Mouse (Mus musculus) cortical plate, adult 2 months (tissue): ENCODE results near the gene Fam20a. TPM values are rescaled to one million over a fixed set of nuclear protein-coding genes. Genes with fewer than 3 reads are reported as not detected.

ENCODE experiments used
- H3K27ac ChIP-seq: fragments of 200-500 bp; 2 replicates; pipeline ENCODE4 v1.5.1; 2012; ENCODE audit warnings: low read length, control low read depth, inconsistent platforms; ENCODE audit not compliant: insufficient read depth
- H3K4me1 ChIP-seq: fragments of 200-500 bp; 2 replicates; pipeline ENCODE4 v1.6.1; 2011; ENCODE audit warnings: low read length; ENCODE audit not compliant: control insufficient read depth, insufficient read depth
- H3K4me3 ChIP-seq: fragments of 200-500 bp; 2 replicates; pipeline ENCODE4 v1.5.1; 2011; ENCODE audit warnings: mild to moderate bottlenecking, low read length, control low read depth; ENCODE audit not compliant: insufficient read depth
- CTCF ChIP-seq: fragments of 200-500 bp; IDR thresholded peaks from 2 replicates; pipeline ENCODE4 v1.5.1; 2011; ENCODE audit warnings: mild to moderate bottlenecking, control low read depth, low read length; ENCODE audit not compliant: insufficient read depth; ENCODE audit errors: extremely low read depth
- POLR2A ChIP-seq: fragments of 200-500 bp; IDR thresholded peaks from 2 replicates; pipeline ENCODE4 v1.6.1; 2011; ENCODE audit warnings: mild to moderate bottlenecking, low read length, control low read depth; ENCODE audit not compliant: insufficient read depth; ENCODE audit errors: extremely low read depth
- polyA plus RNA-seq: library from polyadenylated mRNA; depleted of rRNA; stranded (reverse); fragments of >200 nt; gene quantifications from 2 replicates; pipeline ENCODE4 v1.2.3, GENCODE M21; 2012

The Fam20a gene
- polyA plus RNA-seq, 1 experiment: 22.5 TPM

- TF ChIP-seq CTCF: no peak
- peak; percentile 87 for TF ChIP-seq POLR2A
- peak overlapping the region; percentile 85 for H3K27ac ChIP-seq
- peak overlapping the region; percentile 42 for H3K4me3 ChIP-seq
- H3K4me1 ChIP-seq: peaks cover 11% of the 10 kb centered on the region
Observed at GRCm38 (mm10) chr11:109649975-109650701, 71.9 kb downstream of the Fam20a start.

GRCm38 (mm10) chr11:109649206-109649605 lies 72.9 kb downstream of the Fam20a start, which contains the start of gene Prkar1a:
TSS of gene Prkar1a (plus strand) at chr11:109649405.
- H3K27ac ChIP-seq: peak within 1 kb of the TSS; percentile 85
- TF ChIP-seq POLR2A: peak; percentile 79; the same call in 1 of the 2 replicates
- no peak for TF ChIP-seq CTCF
- peaks cover 11% of the 10 kb centered on the region for H3K4me1 ChIP-seq
- peak within 1 kb of the TSS; percentile 42 for H3K4me3 ChIP-seq

GRCm38 (mm10) chr11:109648510-109648909 lies 73.6 kb downstream of the Fam20a start:
- H3K4me3 ChIP-seq: no peak overlapping the region; the same call in 1 of the 2 replicates
- peak overlapping the region; percentile 85; the same call in 1 of the 2 replicates for H3K27ac ChIP-seq
- TF ChIP-seq POLR2A: no peak
- no peak for TF ChIP-seq CTCF
- peaks cover 9% of the 10 kb centered on the region for H3K4me1 ChIP-seq

GRCm38 (mm10) chr11:109641498-109642222 lies 80.4 kb downstream of the Fam20a start:
- Histone ChIP-seq H3K4me1 (no peaks in the 10 kb centered on the region), H3K4me3 (no peak overlapping the region), H3K27ac (no peak overlapping the region)
- TF ChIP-seq POLR2A: no peak
- no peak for TF ChIP-seq CTCF

GRCm38 (mm10) chr11:109635871-109636395 lies 86.1 kb downstream of the Fam20a start:
- TF ChIP-seq CTCF: no peak
- TF ChIP-seq POLR2A: no peak
- Histone ChIP-seq H3K4me3 (no peak overlapping the region), H3K27ac (no peak overlapping the region), H3K4me1 (no peaks in the 10 kb centered on the region)

- no peaks in the 10 kb centered on the region for H3K4me1 ChIP-seq
- no peak overlapping the region for H3K27ac ChIP-seq
- no peak for TF ChIP-seq CTCF
- no peak for TF ChIP-seq POLR2A
- H3K4me3 ChIP-seq: no peak overlapping the region
Observed at GRCm38 (mm10) chr11:109634928-109635327, 87.2 kb downstream of the Fam20a start.

- H3K27ac ChIP-seq: no peak overlapping the region
- H3K4me1 ChIP-seq: peaks cover 2% of the 10 kb centered on the region; the same call in 1 of the 2 replicates
- H3K4me3 ChIP-seq: no peak overlapping the region
- TF ChIP-seq CTCF: no peak
- TF ChIP-seq POLR2A: no peak
Observed at GRCm38 (mm10) chr11:109629021-109629521, 93.0 kb downstream of the Fam20a start.

GRCm38 (mm10) chr11:109628099-109628498 lies 94.0 kb downstream of the Fam20a start:
- TF ChIP-seq CTCF (no peak), POLR2A (no peak)
- no peak overlapping the region for H3K4me3 ChIP-seq
- H3K27ac ChIP-seq: no peak overlapping the region
- H3K4me1 ChIP-seq: peaks cover 2% of the 10 kb centered on the region; the same call in 1 of the 2 replicates

GRCm38 (mm10) chr11:109627648-109628047 lies 94.4 kb downstream of the Fam20a start:
- no peak for TF ChIP-seq POLR2A
- peak; percentile 11; the same call in 1 of the 2 replicates for TF ChIP-seq CTCF
- Histone ChIP-seq H3K4me1 (peaks cover 2% of the 10 kb centered on the region; the same call in 1 of the 2 replicates), H3K4me3 (no peak overlapping the region), H3K27ac (no peak overlapping the region)

- TF ChIP-seq POLR2A: no peak
- TF ChIP-seq CTCF: no peak
- Histone ChIP-seq H3K4me1 (no peaks in the 10 kb centered on the region), H3K4me3 (no peak overlapping the region), H3K27ac (no peak overlapping the region)
Observed at GRCm38 (mm10) chr11:109623238-109623637, 98.8 kb downstream of the Fam20a start.
